Mouse (Mus musculus) testis, postnatal 14 days (tissue): Measurements from ENCODE around the gene Olfr91.
"Not testable (repeated sequence)": the region's sequence is repeated elsewhere in the genome, so short reads cannot be mapped to it uniquely, and the experiment has no call there.

Experiments used
- DNase-seq: peaks from one replicate; pipeline ENCODE4 v3.0.0; 2021; ENCODE audit warnings: low spot score

Olfr91 gene

GRCm38 (mm10) chr17:37098178-37098577 lies at the start of gene Olfr91:
TSS of gene Olfr91 (minus strand) at chr17:37098278.
- no peak for DNase-seq

GRCm38 (mm10) chr17:37131366-37131765 lies 33.3 kb upstream of the Olfr91 start:
- not testable (repeated sequence) for DNase-seq

GRCm38 (mm10) chr17:37119988-37120387 lies 21.9 kb upstream of the Olfr91 start, which contains the start of gene Olfr92:
TSS of gene Olfr92 (minus strand) at chr17:37120088.
- no peak for DNase-seq

GRCm38 (mm10) chr17:37093289-37093688 lies 4.8 kb downstream of the Olfr91 start:
- no peak for DNase-seq

GRCm38 (mm10) chr17:37092198-37092597 lies 5.9 kb downstream of the Olfr91 start:
- no peak for DNase-seq

- no peak for DNase-seq
These were observed 9.7 kb downstream of the Olfr91 start, which contains the start of gene Olfr90 for GRCm38 (mm10) chr17:37088399-37088798. TSS of gene Olfr90 (minus strand) at chr17:37088499.

GRCm38 (mm10) chr17:37085545-37085944 lies 12.5 kb downstream of the Olfr91 start:
- DNase-seq = no peak

- DNase-seq = no peak
These were observed 13.4 kb downstream of the Olfr91 start for GRCm38 (mm10) chr17:37084632-37085031.

- no peak for DNase-seq
These were observed 14.8 kb downstream of the Olfr91 start for GRCm38 (mm10) chr17:37083327-37083726.

GRCm38 (mm10) chr17:37081659-37082058 lies 16.4 kb downstream of the Olfr91 start:
- DNase-seq = no peak

GRCm38 (mm10) chr17:37080119-37080518 lies 18.0 kb downstream of the Olfr91 start:
- peak; percentile 54 for DNase-seq

- DNase-seq = no peak
These were observed 19.1 kb downstream of the Olfr91 start for GRCm38 (mm10) chr17:37078990-37079389.

GRCm38 (mm10) chr17:37078193-37078592 lies 19.9 kb downstream of the Olfr91 start:
- no peak for DNase-seq

GRCm38 (mm10) chr17:37075766-37076165 lies 22.3 kb downstream of the Olfr91 start:
- no peak for DNase-seq

GRCm38 (mm10) chr17:37075181-37075580 lies 22.9 kb downstream of the Olfr91 start:
- DNase-seq = no peak

GRCm38 (mm10) chr17:37072730-37073276 lies 25.3 kb downstream of the Olfr91 start:
- DNase-seq = no peak

- no peak for DNase-seq
These were observed 25.9 kb downstream of the Olfr91 start for GRCm38 (mm10) chr17:37072080-37072729.

- no peak for DNase-seq
These were observed 28.0 kb downstream of the Olfr91 start for GRCm38 (mm10) chr17:37070121-37070520.

- DNase-seq = no peak
These were observed 30.2 kb downstream of the Olfr91 start for GRCm38 (mm10) chr17:37067861-37068260.

- DNase-seq = no peak
These were observed 32.1 kb downstream of the Olfr91 start for GRCm38 (mm10) chr17:37065993-37066392.

- no peak for DNase-seq
These were observed 34.2 kb downstream of the Olfr91 start for GRCm38 (mm10) chr17:37063686-37064495.

GRCm38 (mm10) chr17:37063063-37063462 lies 35.0 kb downstream of the Olfr91 start:
- no peak for DNase-seq

- DNase-seq = no peak
These were observed 35.9 kb downstream of the Olfr91 start for GRCm38 (mm10) chr17:37062101-37062641.
